Mouse (Mus musculus) spleen, postnatal 10 days (tissue): ENCODE results near the gene Tceal3.
A peak's percentile ranks its signal among the peaks of the same experiment; 100 is the strongest.
"Not testable (repeated sequence)": the region's sequence is repeated elsewhere in the genome, so short reads cannot be mapped to it uniquely, and the experiment has no call there.

Experiments
- DNase-seq, 2 experiments: peaks; one replicate each; pipeline ENCODE4 v3.0.0; 2021 to 2022; ENCODE audit warnings: low spot score in 2 of 2

Gene Tceal3

DNA sequence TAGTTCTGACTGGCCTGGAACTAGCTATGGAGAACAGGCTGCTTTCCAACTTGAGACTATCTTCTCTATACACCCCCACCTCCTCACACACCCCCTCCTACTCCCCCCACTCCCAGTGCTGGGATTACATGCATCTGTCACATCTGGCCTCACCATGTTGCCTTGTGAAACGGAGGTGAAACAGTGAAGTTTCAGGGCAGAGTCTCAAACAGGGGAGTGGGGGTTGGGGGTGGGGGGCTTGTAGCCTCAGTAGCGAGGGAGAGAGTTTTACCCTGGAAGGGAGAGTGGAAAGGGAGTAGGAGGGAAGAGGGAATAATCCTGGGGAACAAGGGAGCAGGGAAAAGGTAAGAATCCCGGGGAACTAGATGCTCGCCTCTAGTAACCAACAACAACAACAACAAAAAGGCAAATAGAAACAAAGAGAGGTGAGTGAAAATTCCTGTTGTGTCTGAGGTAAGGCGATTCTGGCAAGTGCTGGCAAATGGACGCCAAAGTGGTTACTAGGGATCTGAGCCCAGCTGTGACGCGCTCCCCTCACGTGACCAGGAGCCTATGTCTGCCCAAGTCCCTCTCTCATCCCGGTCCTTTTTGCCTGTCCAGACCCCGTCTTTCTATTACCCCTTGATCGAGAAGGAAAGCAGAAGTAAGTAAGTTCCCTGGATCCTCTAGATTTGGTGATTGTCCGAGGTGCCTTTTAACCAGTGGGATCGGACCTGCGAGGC, 117.0 kb downstream of the Tceal3 start, which contains the start of gene Tceal1:
Tceal1 (plus strand) TSS at position 537 of the 722 bp plus-strand sequence.
- peak in 1 of 2 experiments; percentile 15 for DNase-seq

- peak in 1 of 2 experiments; percentile 16 for DNase-seq
Measured at GRCm38 (mm10) chrX:136708168-136708681, 117.6 kb downstream of the Tceal3 start.

GRCm38 (mm10) chrX:136708782-136709181, 118.1 kb downstream of the Tceal3 start:
- no peak for DNase-seq

- DNase-seq = not testable (repeated sequence)
Measured at GRCm38 (mm10) chrX:136714742-136715474, 124.3 kb downstream of the Tceal3 start.
